Comparison of ENCODE assay signal across 7 mouse cellular contexts in the genomic region with DNA sequence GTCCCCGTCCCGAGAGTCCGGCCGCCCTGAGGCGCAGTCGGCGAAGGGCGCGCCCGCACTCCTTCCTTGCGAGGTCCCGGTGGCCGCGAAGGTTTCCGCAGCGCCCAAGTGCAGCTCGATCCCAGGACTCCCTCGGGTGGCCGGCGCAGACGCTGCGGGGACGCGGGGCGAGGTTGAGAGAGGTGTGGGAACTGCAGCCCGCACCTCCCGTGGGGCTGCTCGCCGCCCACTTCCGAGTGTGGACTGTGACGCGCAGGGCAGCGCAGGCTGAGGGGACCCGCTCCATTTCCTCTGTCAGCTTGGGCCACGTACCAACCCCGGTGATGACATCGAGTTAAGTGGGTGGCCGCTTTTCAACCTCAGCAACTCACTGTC. TPM values are rescaled to one million over a fixed set of nuclear protein-coding genes. Genes with fewer than 3 reads are reported as not detected.
A peak's percentile ranks its signal among the peaks of the same experiment; 100 is the strongest.
DNase-seq lines count a peak whose midpoint lies in the region; ATAC-seq and TF ChIP-seq lines count a peak whose summit lies in the region.

No protein-coding gene starts in this region.

- peak overlapping the region; percentile 73 for H3K27ac ChIP-seq in embryonic facial prominence, embryonic 15.5 days (replicated peaks)
- peak overlapping the region; percentile 59 for H3K27ac ChIP-seq in heart, embryonic 15.5 days
- peak overlapping the region; percentile 82 for H3K27ac ChIP-seq in kidney, postnatal 0 days
- peak overlapping the region; percentile 86 for H3K27ac ChIP-seq in lung, embryonic 14.5 days (ENCODE audit: low read depth)
- peak overlapping the region; percentile 26; the same call in 1 of the 2 replicates for H3K27ac ChIP-seq in olfactory bulb, adult 2 months (ENCODE audit: insufficient read depth, low read depth, low read length)

- H3K4me2 ChIP-seq in embryonic facial prominence, embryonic 15.5 days (replicated peaks) = peak overlapping the region; percentile 97
- H3K4me2 ChIP-seq in heart, embryonic 15.5 days = peak overlapping the region; percentile 82
- H3K4me2 ChIP-seq in kidney, postnatal 0 days (ENCODE audit: low read length) = peak overlapping the region; percentile 97
- peak overlapping the region; percentile 93 for H3K4me2 ChIP-seq in lung, embryonic 14.5 days

- H3K9ac ChIP-seq in embryonic facial prominence, embryonic 15.5 days = peak overlapping the region; percentile 84
- peak overlapping the region; percentile 66 for H3K9ac ChIP-seq in heart, embryonic 15.5 days
- H3K9ac ChIP-seq in kidney, postnatal 0 days (ENCODE audit: low read depth, low read length) = peak overlapping the region; percentile 78
- H3K9ac ChIP-seq in lung, embryonic 14.5 days = peak overlapping the region; percentile 76

- DNase-seq in CD8-positive naive resting alpha-beta T cell, adult 2 months (ENCODE audit: low read depth in 2 of 2, low spot score in 2 of 2) = peak; percentile 25 to 37
- DNase-seq in Muller cell, postnatal 12 days (ENCODE audit: inconsistent ontology term) = peak; percentile 68
- DNase-seq in kidney, postnatal 0 days (ENCODE audit: low spot score) = peak; percentile 54
- peak; percentile 75 for DNase-seq in lung, embryonic 14.5 days

- peak overlapping the region; percentile 74 for H3K4me3 ChIP-seq in embryonic facial prominence, embryonic 15.5 days (replicated peaks)
- H3K4me3 ChIP-seq in heart, embryonic 15.5 days = peak overlapping the region; percentile 59
- H3K4me3 ChIP-seq in kidney, postnatal 0 days (replicated peaks; ENCODE audit: low read depth, low read length) = peak overlapping the region; percentile 74
- peak overlapping the region; percentile 70 for H3K4me3 ChIP-seq in lung, embryonic 14.5 days (ENCODE audit: low read depth, low read length)
- H3K4me3 ChIP-seq in olfactory bulb, adult 2 months (ENCODE audit: insufficient read depth, low read depth, low read length) = peak overlapping the region; percentile 51

- WGBS in embryonic facial prominence, embryonic 15.5 days = 0% methylated on average over 35 of the region's 38 CpGs
- 0% methylated on average over 38 of the region's 38 CpGs for WGBS in heart, embryonic 15.5 days
- under 1% methylated on average over 38 of the region's 38 CpGs for WGBS in kidney, postnatal 0 days
- WGBS in lung, embryonic 14.5 days = under 1% methylated on average over 38 of the region's 38 CpGs
- WGBS in olfactory bulb, adult 2 months = under 1% methylated on average over 38 of the region's 38 CpGs

- H3K36me3 ChIP-seq in embryonic facial prominence, embryonic 15.5 days = no peaks in the 10 kb centered on the region
- no peaks in the 10 kb centered on the region for H3K36me3 ChIP-seq in heart, embryonic 15.5 days
- no peaks in the 10 kb centered on the region for H3K36me3 ChIP-seq in kidney, postnatal 0 days (ENCODE audit: insufficient read depth, low read length)
- no peaks in the 10 kb centered on the region for H3K36me3 ChIP-seq in lung, embryonic 14.5 days (ENCODE audit: insufficient read depth)

- TF ChIP-seq POLR2A in olfactory bulb, adult 2 months (IDR thresholded peaks at IDR 0.05; ENCODE audit: insufficient read depth, low read depth, low read length) = no peak

- peaks cover 26% of the 10 kb centered on the region for H3K27me3 ChIP-seq in embryonic facial prominence, embryonic 15.5 days
- peaks cover 12% of the 10 kb centered on the region; the same call in 1 of the 2 replicates for H3K27me3 ChIP-seq in heart, embryonic 15.5 days
- 0 out of 2 replicates have a peak, but pooled peaks cover 6% of the 10 kb centered on the region for H3K27me3 ChIP-seq in kidney, postnatal 0 days (ENCODE audit: insufficient read depth, low read length)
- H3K27me3 ChIP-seq in lung, embryonic 14.5 days (ENCODE audit: insufficient read depth, low read length) = peaks cover 10% of the 10 kb centered on the region

- H3K9me3 ChIP-seq in embryonic facial prominence, embryonic 15.5 days (replicated peaks) = no peaks in the 10 kb centered on the region
- no peaks in the 10 kb centered on the region for H3K9me3 ChIP-seq in heart, embryonic 15.5 days (replicated peaks)
- H3K9me3 ChIP-seq in kidney, postnatal 0 days (replicated peaks; ENCODE audit: low read length) = no peaks in the 10 kb centered on the region
- H3K9me3 ChIP-seq in lung, embryonic 14.5 days (ENCODE audit: low read depth, low read length) = no peaks in the 10 kb centered on the region

- peak; percentile 39; the same call in 1 of the 2 replicates for TF ChIP-seq CTCF in kidney, postnatal 0 days (IDR thresholded peaks at IDR 0.05; ENCODE audit: low read depth)
- no peak; the same call in 1 of the 2 replicates for TF ChIP-seq CTCF in lung, embryonic 14.5 days (IDR thresholded peaks at IDR 0.05; ENCODE audit: low read depth)
- TF ChIP-seq CTCF in olfactory bulb, adult 2 months (IDR thresholded peaks at IDR 0.05; ENCODE audit: insufficient read depth, low read depth, low read length) = no peak

- ATAC-seq in embryonic facial prominence, embryonic 15.5 days (ENCODE audit: insufficient number of reproducible peaks, low FRiP score, low TSS enrichment, low read depth) = peak; percentile 65
- peak; percentile 66 for ATAC-seq in heart, embryonic 15.5 days (replicated peaks; ENCODE audit: insufficient number of reproducible peaks, insufficient read depth, low FRiP score, low read depth)
- ATAC-seq in kidney, postnatal 0 days (replicated peaks; ENCODE audit: low FRiP score, low read depth) = 0 out of 2 replicates have a peak, but pooled peaks have one; percentile 36
- peak; percentile 65 for ATAC-seq in lung, embryonic 14.5 days (ENCODE audit: insufficient read depth)

- peaks cover 7% of the 10 kb centered on the region for H3K4me1 ChIP-seq in embryonic facial prominence, embryonic 15.5 days
- peaks cover 14% of the 10 kb centered on the region for H3K4me1 ChIP-seq in heart, embryonic 15.5 days (replicated peaks)
- H3K4me1 ChIP-seq in kidney, postnatal 0 days (replicated peaks; ENCODE audit: insufficient read depth, low read length) = peaks cover 8% of the 10 kb centered on the region; the same call in 1 of the 2 replicates
- no peaks in the 10 kb centered on the region for H3K4me1 ChIP-seq in lung, embryonic 14.5 days (ENCODE audit: insufficient read depth)
- H3K4me1 ChIP-seq in olfactory bulb, adult 2 months (ENCODE audit: control insufficient read depth, insufficient read depth, low read length) = peaks cover 14% of the 10 kb centered on the region

RNA-seq across cellular contexts. Expression of gene Disc1, which starts 0.4 kb away (rescaled TPM):
- 1.9 and 3.3 TPM in 2 replicates for polyA plus RNA-seq in embryonic facial prominence, embryonic 15.5 days (2015; fragmentation: Nextera tagmentation; extraction: Ambion mirVana)
- polyA plus RNA-seq in heart, embryonic 15.5 days (2015; fragmentation: Nextera tagmentation; extraction: Ambion mirVana) = 2.7 and 3.3 TPM in 2 replicates
- polyA plus RNA-seq in kidney, postnatal 0 days (2015; fragmentation: Nextera tagmentation; extraction: Ambion mirVana) = 0.83 and 0.88 TPM in 2 replicates
- polyA plus RNA-seq in lung, embryonic 14.5 days (2014; fragmentation: Nextera tagmentation; extraction: Ambion mirVana) = 2.4 and 3.8 TPM in 2 replicates
- not detected in 2 replicates for polyA plus RNA-seq in olfactory bulb, adult 2 months (2012; ENCODE audit: insufficient read depth, insufficient read length, low replicate concordance, missing spikeins)

RNA-seq across cellular contexts. Expression of gene Tsnax, which starts 41.6 kb away (rescaled TPM):
- 125 and 131 TPM in 2 replicates for polyA plus RNA-seq in embryonic facial prominence, embryonic 15.5 days (2015; fragmentation: Nextera tagmentation; extraction: Ambion mirVana)
- 77.3 and 91.1 TPM in 2 replicates for polyA plus RNA-seq in heart, embryonic 15.5 days (2015; fragmentation: Nextera tagmentation; extraction: Ambion mirVana)
- 91.9 and 97.4 TPM in 2 replicates for polyA plus RNA-seq in kidney, postnatal 0 days (2015; fragmentation: Nextera tagmentation; extraction: Ambion mirVana)
- 131 and 133 TPM in 2 replicates for polyA plus RNA-seq in lung, embryonic 14.5 days (2014; fragmentation: Nextera tagmentation; extraction: Ambion mirVana)
- not detected in 2 replicates for polyA plus RNA-seq in olfactory bulb, adult 2 months (2012; ENCODE audit: insufficient read depth, insufficient read length, low replicate concordance, missing spikeins)

Comparison
In these comparisons a context has a peak if more than half of its experiments do, and no peak if none do; other contexts are left out.
1. Peak in every context shown above with its lines: DNase-seq, ATAC-seq, H3K4me3 ChIP-seq and H3K27ac ChIP-seq.
2. H3K27ac ChIP-seq: peak in every context shown above with its lines; median percentile 86 in lung, embryonic 14.5 days; 82 in kidney, postnatal 0 days; 73 in embryonic facial prominence, embryonic 15.5 days; 59 in heart, embryonic 15.5 days; 26 in olfactory bulb, adult 2 months.